Mouse (Mus musculus): Measurements from ENCODE around the gene Ropn1l. TPM values are rescaled to one million over a fixed set of nuclear protein-coding genes. Genes with fewer than 3 reads are reported as not detected.
A peak's percentile ranks its signal among the peaks of the same experiment; 100 is the strongest.

The Ropn1l gene
- 2.7 and 3.2 TPM in 2 replicates for polyA plus RNA-seq (2014; fragmentation: Nextera tagmentation; extraction: Ambion mirVana)

- Histone ChIP-seq H3K4me1 (ENCODE audit: control insufficient read depth, insufficient read depth, low read length) (no peaks in the 10 kb centered on the region), H3K27me3 (ENCODE audit: control insufficient read depth, insufficient read depth, low read length) (no peaks in the 10 kb centered on the region), H3K4me2 (ENCODE audit: low read depth) (peak within 1 kb of the TSS; percentile 67), H3K27ac (ENCODE audit: low read depth, low read length) (0 out of 2 replicates have a peak within 1 kb of the TSS, but pooled peaks have one; percentile 46), H3K36me3 (ENCODE audit: control insufficient read depth, insufficient read depth, low read length) (no peaks in the 10 kb centered on the region), H3K9ac (ENCODE audit: low read length) (peak within 1 kb of the TSS; percentile 70), H3K4me3 (ENCODE audit: low read depth, low read length) (peak within 1 kb of the TSS; percentile 59), H3K9me3 (ENCODE audit: control insufficient read depth, low read length) (no peaks in the 10 kb centered on the region)
- peak; percentile 94 for DNase-seq (ENCODE audit: low spot score)
- peak; percentile 94 for ATAC-seq (ENCODE audit: insufficient read depth, low FRiP score, low TSS enrichment)
- WGBS: under 1% methylated on average over 57 of the region's 57 CpGs
Measured at GRCm38 (mm10) chr15:31453098-31453916, at the start of gene Ropn1l. Gene Ropn1l (minus strand): TSS chr15:31453737.

- Histone ChIP-seq H3K4me3 (ENCODE audit: low read depth, low read length) (no peak overlapping the region), H3K4me1 (ENCODE audit: control insufficient read depth, insufficient read depth, low read length) (no peaks in the 10 kb centered on the region), H3K27ac (ENCODE audit: low read depth, low read length) (no peak overlapping the region), H3K9ac (ENCODE audit: low read length) (no peak overlapping the region), H3K27me3 (ENCODE audit: control insufficient read depth, insufficient read depth, low read length) (no peaks in the 10 kb centered on the region), H3K36me3 (ENCODE audit: control insufficient read depth, insufficient read depth, low read length) (0 out of 2 replicates have a peak, but pooled peaks cover 6% of the 10 kb centered on the region), H3K9me3 (ENCODE audit: control insufficient read depth, low read length) (no peaks in the 10 kb centered on the region), H3K4me2 (ENCODE audit: low read depth) (no peak overlapping the region)
- no peak for ATAC-seq (ENCODE audit: insufficient read depth, low FRiP score, low TSS enrichment)
- no peak for DNase-seq (ENCODE audit: low spot score)
- WGBS: 87% methylated on average over 4 of the region's 4 CpGs
Measured at GRCm38 (mm10) chr15:31502996-31503395, 49.5 kb upstream of the Ropn1l start.

GRCm38 (mm10) chr15:31502313-31502712, 48.8 kb upstream of the Ropn1l start:
- Histone ChIP-seq H3K9ac (ENCODE audit: low read length) (no peak overlapping the region), H3K27ac (ENCODE audit: low read depth, low read length) (no peak overlapping the region), H3K27me3 (ENCODE audit: control insufficient read depth, insufficient read depth, low read length) (no peaks in the 10 kb centered on the region), H3K4me2 (ENCODE audit: low read depth) (no peak overlapping the region), H3K4me3 (ENCODE audit: low read depth, low read length) (no peak overlapping the region), H3K4me1 (ENCODE audit: control insufficient read depth, insufficient read depth, low read length) (no peaks in the 10 kb centered on the region), H3K36me3 (ENCODE audit: control insufficient read depth, insufficient read depth, low read length) (peaks cover 10% of the 10 kb centered on the region; the same call in 1 of the 2 replicates), H3K9me3 (ENCODE audit: control insufficient read depth, low read length) (no peaks in the 10 kb centered on the region)
- DNase-seq (ENCODE audit: low spot score) (no peak), ATAC-seq (ENCODE audit: insufficient read depth, low FRiP score, low TSS enrichment) (no peak)
- 86% methylated on average over 1 of the region's 1 CpGs for WGBS

GRCm38 (mm10) chr15:31494803-31495202, 41.3 kb upstream of the Ropn1l start:
- Histone ChIP-seq H3K4me2 (ENCODE audit: low read depth) (no peak overlapping the region), H3K36me3 (ENCODE audit: control insufficient read depth, insufficient read depth, low read length) (peaks cover 14% of the 10 kb centered on the region), H3K27me3 (ENCODE audit: control insufficient read depth, insufficient read depth, low read length) (no peaks in the 10 kb centered on the region), H3K9ac (ENCODE audit: low read length) (no peak overlapping the region), H3K27ac (ENCODE audit: low read depth, low read length) (no peak overlapping the region), H3K4me1 (ENCODE audit: control insufficient read depth, insufficient read depth, low read length) (no peaks in the 10 kb centered on the region), H3K4me3 (ENCODE audit: low read depth, low read length) (no peak overlapping the region), H3K9me3 (ENCODE audit: control insufficient read depth, low read length) (no peaks in the 10 kb centered on the region)
- DNase-seq (ENCODE audit: low spot score) (no peak), ATAC-seq (ENCODE audit: insufficient read depth, low FRiP score, low TSS enrichment) (no peak)
- WGBS: 92% methylated on average over 9 of the region's 9 CpGs

- WGBS: 88% methylated on average over 3 of the region's 3 CpGs
- no peaks in the 10 kb centered on the region for H3K9me3 ChIP-seq (ENCODE audit: control insufficient read depth, low read length)
Measured at GRCm38 (mm10) chr15:31494310-31494709, 40.8 kb upstream of the Ropn1l start.

GRCm38 (mm10) chr15:31487407-31487806, 33.9 kb upstream of the Ropn1l start:
- Histone ChIP-seq H3K36me3 (ENCODE audit: control insufficient read depth, insufficient read depth, low read length) (0 out of 2 replicates have a peak, but pooled peaks cover 3% of the 10 kb centered on the region), H3K9me3 (ENCODE audit: control insufficient read depth, low read length) (no peaks in the 10 kb centered on the region), H3K27me3 (ENCODE audit: control insufficient read depth, insufficient read depth, low read length) (no peaks in the 10 kb centered on the region), H3K4me2 (ENCODE audit: low read depth) (no peak overlapping the region), H3K27ac (ENCODE audit: low read depth, low read length) (no peak overlapping the region), H3K4me3 (ENCODE audit: low read depth, low read length) (no peak overlapping the region), H3K9ac (ENCODE audit: low read length) (no peak overlapping the region), H3K4me1 (ENCODE audit: control insufficient read depth, insufficient read depth, low read length) (no peaks in the 10 kb centered on the region)
- DNase-seq (ENCODE audit: low spot score) (no peak), ATAC-seq (ENCODE audit: insufficient read depth, low FRiP score, low TSS enrichment) (no peak)
- WGBS: 72% methylated on average over 2 of the region's 2 CpGs

More at GRCm38 (mm10) chr15:31494310-31494709, 40.8 kb upstream of the Ropn1l start:
- H3K9ac ChIP-seq (ENCODE audit: low read length): no peak overlapping the region
- no peaks in the 10 kb centered on the region for H3K4me1 ChIP-seq (ENCODE audit: control insufficient read depth, insufficient read depth, low read length)
- H3K36me3 ChIP-seq (ENCODE audit: control insufficient read depth, insufficient read depth, low read length): peaks cover 16% of the 10 kb centered on the region
- H3K4me3 ChIP-seq (ENCODE audit: low read depth, low read length): no peak overlapping the region
- DNase-seq (ENCODE audit: low spot score) (no peak), ATAC-seq (ENCODE audit: insufficient read depth, low FRiP score, low TSS enrichment) (no peak)
- no peak overlapping the region for H3K27ac ChIP-seq (ENCODE audit: low read depth, low read length)
- H3K4me2 ChIP-seq (ENCODE audit: low read depth): no peak overlapping the region
- H3K27me3 ChIP-seq (ENCODE audit: control insufficient read depth, insufficient read depth, low read length): no peaks in the 10 kb centered on the region

GRCm38 (mm10) chr15:31476678-31477077, 23.1 kb upstream of the Ropn1l start:
- peaks cover 12% of the 10 kb centered on the region for H3K36me3 ChIP-seq (ENCODE audit: control insufficient read depth, insufficient read depth, low read length)
- no peak overlapping the region for H3K9ac ChIP-seq (ENCODE audit: low read length)
- no peaks in the 10 kb centered on the region for H3K27me3 ChIP-seq (ENCODE audit: control insufficient read depth, insufficient read depth, low read length)
- no peak overlapping the region for H3K4me3 ChIP-seq (ENCODE audit: low read depth, low read length)
- no peak overlapping the region for H3K4me2 ChIP-seq (ENCODE audit: low read depth)
- 97% methylated on average over 1 of the region's 1 CpGs for whole genome bisulfite sequencing
- no peak for ATAC-seq (ENCODE audit: insufficient read depth, low FRiP score, low TSS enrichment)
- no peak for DNase-seq (ENCODE audit: low spot score)
- H3K4me1 ChIP-seq (ENCODE audit: control insufficient read depth, insufficient read depth, low read length): no peaks in the 10 kb centered on the region
- H3K9me3 ChIP-seq (ENCODE audit: control insufficient read depth, low read length): no peaks in the 10 kb centered on the region
- H3K27ac ChIP-seq (ENCODE audit: low read depth, low read length): no peak overlapping the region

GRCm38 (mm10) chr15:31472645-31473574, 19.4 kb upstream of the Ropn1l start:
- Histone ChIP-seq H3K36me3 (ENCODE audit: control insufficient read depth, insufficient read depth, low read length) (peaks cover 3% of the 10 kb centered on the region; the same call in 1 of the 2 replicates), H3K27ac (ENCODE audit: low read depth, low read length) (no peak overlapping the region), H3K4me3 (ENCODE audit: low read depth, low read length) (no peak overlapping the region), H3K9me3 (ENCODE audit: control insufficient read depth, low read length) (no peaks in the 10 kb centered on the region), H3K4me1 (ENCODE audit: control insufficient read depth, insufficient read depth, low read length) (no peaks in the 10 kb centered on the region), H3K9ac (ENCODE audit: low read length) (no peak overlapping the region), H3K4me2 (ENCODE audit: low read depth) (no peak overlapping the region), H3K27me3 (ENCODE audit: control insufficient read depth, insufficient read depth, low read length) (no peaks in the 10 kb centered on the region)
- DNase-seq (ENCODE audit: low spot score) (no peak), ATAC-seq (ENCODE audit: insufficient read depth, low FRiP score, low TSS enrichment) (no peak)
- WGBS: 87% methylated on average over 4 of the region's 4 CpGs

Measured in neural tube, embryonic 11.5 days (tissue).